Mouse (Mus musculus): ENCODE data around the gene Olfr1226.
"Not testable (repeated sequence)": the region's sequence is repeated elsewhere in the genome, so short reads cannot be mapped to it uniquely, and the experiment has no call there.

DNA sequence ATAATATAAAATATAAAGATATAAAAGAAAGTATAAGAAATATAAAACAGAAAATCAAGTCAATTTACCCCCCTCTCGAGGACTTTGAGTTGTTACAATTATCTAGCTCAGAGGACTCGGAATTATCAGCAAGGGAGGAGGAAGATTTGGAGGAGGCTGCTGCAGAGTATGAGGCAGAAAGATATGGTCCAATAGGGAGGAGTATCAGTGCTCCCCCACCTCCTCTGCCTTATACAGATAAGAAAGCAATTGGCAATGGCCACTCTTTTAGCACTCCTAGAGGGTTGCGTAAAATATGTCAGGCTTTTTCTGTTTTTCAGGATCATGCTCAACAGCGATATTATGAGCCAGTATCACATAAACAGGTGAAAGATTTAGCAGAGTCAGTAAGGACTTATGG, 35.1 kb downstream of the Olfr1226 start:
- TF ChIP-seq CTCF (IDR thresholded peaks at IDR 0.05; ENCODE audit: extremely low read depth, insufficient read length, insufficient replicate concordance, low read depth, low read length); POLR2A (IDR thresholded peaks at IDR 0.05; ENCODE audit: low read depth, low read length): not testable (repeated sequence)

Measured in small intestine, adult 2 months (tissue).